Mouse (Mus musculus) forebrain, embryonic 11.5 days (tissue): ENCODE data around the gene Pde1a. TPM values are rescaled to one million over a fixed set of nuclear protein-coding genes. Genes with fewer than 3 reads are reported as not detected.
A peak's percentile ranks its signal among the peaks of the same experiment; 100 is the strongest.

Experiments used
- ATAC-seq: fragments of 200-750 bp; cut with Nextera tagmentation; replicated peaks from 2 replicates; pipeline ENCODE4 v1.8.0; 2017; ENCODE audit warnings: moderate TSS enrichment; ENCODE audit not compliant: low FRiP score
- DNase-seq: peaks from one replicate; pipeline ENCODE4 v3.0.0-alpha.2; 2017; ENCODE audit warnings: low spot score
- H3K27ac ChIP-seq: fragments of 300-500 bp; sonication (generic); 2 replicates; pipeline ENCODE4 v1.5.1; 2014; ENCODE audit warnings: low read depth, low read length
- H3K27me3 ChIP-seq: fragments of 300-500 bp; sonication (generic); 2 replicates; pipeline ENCODE4 v1.6.1; 2014; ENCODE audit warnings: mild to moderate bottlenecking, low read length, mixed read lengths; ENCODE audit not compliant: control insufficient read depth, insufficient read depth
- H3K36me3 ChIP-seq: fragments of 300-500 bp; sonication (generic); 2 replicates; pipeline ENCODE4 v1.6.1; 2014; ENCODE audit warnings: mild to moderate bottlenecking, low read length, moderate library complexity, mixed read lengths; ENCODE audit not compliant: control insufficient read depth, insufficient read depth
- H3K4me1 ChIP-seq: fragments of 300-500 bp; sonication (generic); replicated peaks from 2 replicates; pipeline ENCODE4 v1.6.1; 2014; ENCODE audit warnings: low read length, mixed read lengths; ENCODE audit not compliant: control insufficient read depth, insufficient read depth
- H3K4me2 ChIP-seq: fragments of 300-500 bp; sonication (generic); 2 replicates; pipeline ENCODE4 v1.6.1; 2014; ENCODE audit warnings: low read depth, mild to moderate bottlenecking, low read length, moderate library complexity, mixed read lengths; ENCODE audit not compliant: severe bottlenecking
- H3K4me3 ChIP-seq: fragments of 300-500 bp; sonication (generic); 2 replicates; pipeline ENCODE4 v1.5.1; 2014; ENCODE audit warnings: low read depth, low read length
- H3K9ac ChIP-seq: fragments of 300-500 bp; sonication (generic); 2 replicates; pipeline ENCODE4 v1.6.1; 2014; ENCODE audit warnings: low read length
- H3K9me3 ChIP-seq: fragments of 300-500 bp; sonication (generic); 2 replicates; pipeline ENCODE4 v1.6.1; 2016; ENCODE audit warnings: low read length, mixed read lengths; ENCODE audit not compliant: control insufficient read depth
- WGBS: fragments of 180-500 bp; shearing (Covaris S2); extraction: QIAGEN DNeasy Blood & Tissue Kit; methylation state at CpG from one replicate; pipeline ENCODE4 v1.1.7; 2014; 5-methylcytosine and 5-hydroxymethylcytosine counted together
- polyA plus RNA-seq: library from polyadenylated mRNA; unstranded; fragments of >200 nt; fragmentation: Nextera tagmentation; extraction: Ambion mirVana; gene quantifications from 2 replicates; pipeline ENCODE4 v1.2.1, GENCODE M21; 2014

Pde1a gene
- polyA plus RNA-seq, 1 experiment from 2014 or later, result 1.9 TPM

- Histone ChIP-seq H3K9me3 (no peaks in the 10 kb centered on the region), H3K9ac (no peak overlapping the region), H3K4me3 (no peak overlapping the region), H3K36me3 (no peaks in the 10 kb centered on the region), H3K4me2 (no peak overlapping the region), H3K27ac (no peak overlapping the region), H3K27me3 (no peaks in the 10 kb centered on the region), H3K4me1 (no peaks in the 10 kb centered on the region)
- no peak for DNase-seq
- no peak for ATAC-seq
- 87% methylated on average over 3 of the region's 3 CpGs for whole genome bisulfite sequencing
Observed at GRCm38 (mm10) chr2:80135076-80135475, 5.8 kb upstream of the Pde1a start.

GRCm38 (mm10) chr2:80132677-80133076 is 3.4 kb upstream of the Pde1a start:
- Histone ChIP-seq H3K9me3 (no peaks in the 10 kb centered on the region), H3K36me3 (no peaks in the 10 kb centered on the region), H3K27me3 (no peaks in the 10 kb centered on the region), H3K27ac (no peak overlapping the region), H3K4me3 (no peak overlapping the region), H3K4me1 (0 out of 2 replicates have a peak, but pooled peaks cover 2% of the 10 kb centered on the region), H3K9ac (no peak overlapping the region), H3K4me2 (no peak overlapping the region)
- DNase-seq (no peak), ATAC-seq (no peak)
- WGBS, result 88% methylated on average over 3 of the region's 3 CpGs

- Histone ChIP-seq H3K9me3 (no peaks in the 10 kb centered on the region), H3K27me3 (no peaks in the 10 kb centered on the region), H3K36me3 (no peaks in the 10 kb centered on the region), H3K4me1 (0 out of 2 replicates have a peak, but pooled peaks cover 4% of the 10 kb centered on the region), H3K4me3 (no peak overlapping the region), H3K4me2 (no peak overlapping the region), H3K9ac (no peak overlapping the region), H3K27ac (no peak overlapping the region)
- no peak for ATAC-seq
- DNase-seq, result no peak
- 9% methylated on average over 4 of the region's 4 CpGs for WGBS
Observed at GRCm38 (mm10) chr2:80126663-80127062, 2.6 kb downstream of the Pde1a start.

GRCm38 (mm10) chr2:80086891-80087290 is 42.4 kb downstream of the Pde1a start:
- no peak for DNase-seq
- Histone ChIP-seq H3K9me3 (no peaks in the 10 kb centered on the region), H3K27me3 (no peaks in the 10 kb centered on the region), H3K4me3 (no peak overlapping the region), H3K4me1 (no peaks in the 10 kb centered on the region), H3K9ac (no peak overlapping the region), H3K36me3 (no peaks in the 10 kb centered on the region), H3K4me2 (no peak overlapping the region), H3K27ac (no peak overlapping the region)
- 91% methylated on average over 2 of the region's 2 CpGs for WGBS
- ATAC-seq, result peak; percentile 52; the same call in 1 of the 2 replicates

- Histone ChIP-seq H3K9ac (no peak overlapping the region), H3K27me3 (no peaks in the 10 kb centered on the region), H3K27ac (no peak overlapping the region), H3K4me2 (no peak overlapping the region), H3K4me3 (no peak overlapping the region), H3K9me3 (no peaks in the 10 kb centered on the region), H3K4me1 (no peaks in the 10 kb centered on the region), H3K36me3 (no peaks in the 10 kb centered on the region)
- DNase-seq (no peak), ATAC-seq (no peak)
- 88% methylated on average over 9 of the region's 9 CpGs for WGBS
Observed at GRCm38 (mm10) chr2:80080090-80080821, 49.0 kb downstream of the Pde1a start.

- H3K27me3 ChIP-seq, result no peaks in the 10 kb centered on the region
- WGBS, result 91% methylated on average over 4 of the region's 4 CpGs
- H3K27ac ChIP-seq, result no peak overlapping the region
- no peak for ATAC-seq
- DNase-seq, result no peak
- H3K4me2 ChIP-seq, result no peak overlapping the region
- H3K9ac ChIP-seq, result no peak overlapping the region
- no peaks in the 10 kb centered on the region for H3K9me3 ChIP-seq
- no peaks in the 10 kb centered on the region for H3K36me3 ChIP-seq
- H3K4me3 ChIP-seq, result no peak overlapping the region
- no peaks in the 10 kb centered on the region for H3K4me1 ChIP-seq
Observed at GRCm38 (mm10) chr2:80079618-80080017, 49.6 kb downstream of the Pde1a start.

GRCm38 (mm10) chr2:80076323-80076722 is 52.9 kb downstream of the Pde1a start:
- DNase-seq, result no peak
- H3K4me3 ChIP-seq, result no peak overlapping the region
- no peak for ATAC-seq
- no peak overlapping the region for H3K4me2 ChIP-seq
- no peak overlapping the region for H3K9ac ChIP-seq
- H3K4me1 ChIP-seq, result no peaks in the 10 kb centered on the region
- WGBS, result 77% methylated on average over 4 of the region's 4 CpGs
- no peaks in the 10 kb centered on the region for H3K9me3 ChIP-seq
- H3K36me3 ChIP-seq, result no peaks in the 10 kb centered on the region
- no peaks in the 10 kb centered on the region for H3K27me3 ChIP-seq
- H3K27ac ChIP-seq, result no peak overlapping the region

GRCm38 (mm10) chr2:80074531-80074930 is 54.7 kb downstream of the Pde1a start:
- H3K4me3 ChIP-seq, result no peak overlapping the region
- WGBS, result 90% methylated on average over 2 of the region's 2 CpGs
- no peak overlapping the region for H3K9ac ChIP-seq
- H3K9me3 ChIP-seq, result no peaks in the 10 kb centered on the region
- H3K27ac ChIP-seq, result no peak overlapping the region
- no peak overlapping the region for H3K4me2 ChIP-seq
- ATAC-seq (no peak), DNase-seq (no peak)
- no peaks in the 10 kb centered on the region for H3K4me1 ChIP-seq
- H3K27me3 ChIP-seq, result no peaks in the 10 kb centered on the region
- no peaks in the 10 kb centered on the region for H3K36me3 ChIP-seq

- no peak overlapping the region for H3K27ac ChIP-seq
- no peaks in the 10 kb centered on the region for H3K27me3 ChIP-seq
- no peak overlapping the region for H3K9ac ChIP-seq
- no peaks in the 10 kb centered on the region for H3K9me3 ChIP-seq
- no peak overlapping the region for H3K4me2 ChIP-seq
- no peaks in the 10 kb centered on the region for H3K4me1 ChIP-seq
- no peaks in the 10 kb centered on the region for H3K36me3 ChIP-seq
- no peak overlapping the region for H3K4me3 ChIP-seq
- WGBS, result 54% methylated on average over 5 of the region's 5 CpGs
- no peak for DNase-seq
- ATAC-seq, result no peak
Observed at GRCm38 (mm10) chr2:80074046-80074445, 55.2 kb downstream of the Pde1a start.
